Mouse (Mus musculus) ES-Bruce4 (cell line): ENCODE results near the gene Frat1. TPM values are rescaled to one million over a fixed set of nuclear protein-coding genes. Genes with fewer than 3 reads are reported as not detected.
"Not testable (repeated sequence)": the region's sequence is repeated elsewhere in the genome, so short reads cannot be mapped to it uniquely, and the experiment has no call there.

ENCODE experiments used
- H3K27ac ChIP-seq: 2 replicates; pipeline ENCODE4 v1.5.1; 2012; ENCODE audit warnings: low read length, inconsistent platforms; ENCODE audit not compliant: insufficient read depth
- H3K27me3 ChIP-seq: 2 replicates; pipeline ENCODE4 v1.6.1; 2012; ENCODE audit warnings: mild to moderate bottlenecking, low read length, inconsistent platforms; ENCODE audit not compliant: control insufficient read depth, poor library complexity, insufficient read depth, severe bottlenecking
- H3K36me3 ChIP-seq: 2 replicates; pipeline ENCODE4 v1.6.1; 2012; ENCODE audit warnings: inconsistent platforms, mild to moderate bottlenecking, low read length, moderate library complexity; ENCODE audit not compliant: control insufficient read depth, poor library complexity, insufficient read depth, severe bottlenecking
- H3K4me1 ChIP-seq: one replicate; pipeline ENCODE4 v1.8.1; 2011; ENCODE audit warnings: low read length; ENCODE audit not compliant: control insufficient read depth, insufficient read depth
- H3K4me3 ChIP-seq: 2 replicates; pipeline ENCODE4 v1.5.1; 2011; ENCODE audit warnings: low read depth, mild to moderate bottlenecking, low read length
- H3K9ac ChIP-seq: 2 replicates; pipeline ENCODE4 v1.6.1; 2012; ENCODE audit warnings: low read depth, mild to moderate bottlenecking, inconsistent platforms; ENCODE audit not compliant: poor library complexity, severe bottlenecking
- H3K9me3 ChIP-seq: replicated peaks from 2 replicates; pipeline ENCODE4 v1.6.1; 2012; ENCODE audit warnings: mild to moderate bottlenecking, low read length, inconsistent platforms; ENCODE audit not compliant: control insufficient read depth, poor library complexity, insufficient read depth, severe bottlenecking
- CTCF ChIP-seq: IDR thresholded peaks from one replicate; pipeline ENCODE4 v1.8.1; 2011; ENCODE audit warnings: low read depth, low read length
- EP300 ChIP-seq: IDR thresholded peaks from 2 replicates; pipeline ENCODE4 v1.6.1; 2011; ENCODE audit warnings: low read depth, low read length; ENCODE audit not compliant: insufficient read depth
- POLR2A ChIP-seq: IDR thresholded peaks from one replicate; pipeline ENCODE4 v1.8.1; 2011; ENCODE audit warnings: low read length; ENCODE audit not compliant: insufficient read depth
- polyA plus RNA-seq: library from polyadenylated mRNA; stranded (reverse); fragments of >200 nt; gene quantifications from 2 replicates; pipeline ENCODE4 v1.2.4, GENCODE M21; 2011; ENCODE audit warnings: low read depth; ENCODE audit not compliant: missing spikeins, insufficient read depth, insufficient read length

The Frat1 gene
- polyA plus RNA-seq, 1 experiment = 2.1 TPM

GRCm38 (mm10) chr19:41842706-41843105 lies 12.9 kb downstream of the Frat1 start:
- no peak overlapping the region for H3K9ac ChIP-seq
- TF ChIP-seq EP300 (no peak), POLR2A (no peak), CTCF (no peak)
- H3K27ac ChIP-seq = no peak overlapping the region
- peaks cover 2% of the 10 kb centered on the region; the same call in 1 of the 2 replicates for H3K27me3 ChIP-seq
- no peak overlapping the region for H3K4me3 ChIP-seq
- no peaks in the 10 kb centered on the region for H3K9me3 ChIP-seq
- H3K4me1 ChIP-seq = no peaks in the 10 kb centered on the region
- no peaks in the 10 kb centered on the region for H3K36me3 ChIP-seq

GRCm38 (mm10) chr19:41844345-41844744 lies 14.6 kb downstream of the Frat1 start:
- no peaks in the 10 kb centered on the region for H3K9me3 ChIP-seq
- H3K4me3 ChIP-seq = no peak overlapping the region
- H3K36me3 ChIP-seq = no peaks in the 10 kb centered on the region
- H3K4me1 ChIP-seq = no peaks in the 10 kb centered on the region
- H3K27me3 ChIP-seq = peaks cover 2% of the 10 kb centered on the region; the same call in 1 of the 2 replicates
- no peak for TF ChIP-seq POLR2A
- TF ChIP-seq EP300 = no peak
- peak; percentile 50 for TF ChIP-seq CTCF
- H3K27ac ChIP-seq = no peak overlapping the region
- H3K9ac ChIP-seq = no peak overlapping the region

GRCm38 (mm10) chr19:41846366-41847090 lies 16.8 kb downstream of the Frat1 start:
- peaks cover 2% of the 10 kb centered on the region; the same call in 1 of the 2 replicates for H3K27me3 ChIP-seq
- TF ChIP-seq POLR2A = no peak
- no peak for TF ChIP-seq EP300
- no peak for TF ChIP-seq CTCF
- H3K27ac ChIP-seq = no peak overlapping the region
- no peaks in the 10 kb centered on the region for H3K9me3 ChIP-seq
- no peaks in the 10 kb centered on the region for H3K36me3 ChIP-seq
- peak overlapping the region; percentile 68 for H3K9ac ChIP-seq
- H3K4me1 ChIP-seq = peaks cover 6% of the 10 kb centered on the region
- peak overlapping the region; percentile 69 for H3K4me3 ChIP-seq

GRCm38 (mm10) chr19:41847091-41847581 lies 17.4 kb downstream of the Frat1 start:
- TF ChIP-seq EP300 (no peak), CTCF (no peak), POLR2A (no peak)
- peak overlapping the region; percentile 68 for H3K9ac ChIP-seq
- no peak overlapping the region for H3K27ac ChIP-seq
- peaks cover 2% of the 10 kb centered on the region; the same call in 1 of the 2 replicates for H3K27me3 ChIP-seq
- peak overlapping the region; percentile 69 for H3K4me3 ChIP-seq
- peaks cover 6% of the 10 kb centered on the region for H3K4me1 ChIP-seq
- H3K9me3 ChIP-seq = no peaks in the 10 kb centered on the region
- no peaks in the 10 kb centered on the region for H3K36me3 ChIP-seq

- peak overlapping the region; percentile 69 for H3K4me3 ChIP-seq
- H3K27ac ChIP-seq, H3K4me1 ChIP-seq, H3K27me3 ChIP-seq, H3K36me3 ChIP-seq, H3K9me3 ChIP-seq: not testable (repeated sequence)
- peak overlapping the region; percentile 68 for H3K9ac ChIP-seq
Observed at GRCm38 (mm10) chr19:41847614-41847991, 17.8 kb downstream of the Frat1 start.

GRCm38 (mm10) chr19:41847992-41848851 lies 18.5 kb downstream of the Frat1 start, which contains the start of gene Frat2:
Gene Frat2 (minus strand): TSS chr19:41848132.
- Histone ChIP-seq H3K9ac (peak within 1 kb of the TSS; percentile 68), H3K27me3 (peaks cover 2% of the 10 kb centered on the region; the same call in 1 of the 2 replicates), H3K9me3 (no peaks in the 10 kb centered on the region), H3K27ac (peak within 1 kb of the TSS; percentile 66), H3K4me3 (peak within 1 kb of the TSS; percentile 69), H3K36me3 (no peaks in the 10 kb centered on the region), H3K4me1 (peaks cover 6% of the 10 kb centered on the region)
- TF ChIP-seq POLR2A (peak; percentile 71), CTCF (no peak)
